Mouse (Mus musculus) liver, embryonic 14.5 days (tissue): ENCODE measurements at regions not wholly inside any gene's neighbourhood (a gene's known extent, or its start where the extent isn't known, plus 50 kb on each side); places are given as distances from the start of the nearest gene placed in this dataset.

ENCODE experiments used
- CTCF ChIP-seq: IDR thresholded peaks from 2 replicates; pipeline ENCODE4 v1.5.1; 2016; ENCODE audit warnings: antibody characterized with exemption, low read depth, control low read depth
- EP300 ChIP-seq: IDR thresholded peaks from 2 replicates; pipeline ENCODE4 v1.6.1; 2016; ENCODE audit warnings: antibody characterized with exemption, low read depth

- TF ChIP-seq CTCF: no peak
- no peak for TF ChIP-seq EP300
These were observed 168.8 kb upstream of the Arid1b start for GRCm38 (mm10) chr17:4825221-4825895.
